Mouse (Mus musculus): ENCODE measurements around the gene Gm20388.

Gm20388 gene

DNA sequence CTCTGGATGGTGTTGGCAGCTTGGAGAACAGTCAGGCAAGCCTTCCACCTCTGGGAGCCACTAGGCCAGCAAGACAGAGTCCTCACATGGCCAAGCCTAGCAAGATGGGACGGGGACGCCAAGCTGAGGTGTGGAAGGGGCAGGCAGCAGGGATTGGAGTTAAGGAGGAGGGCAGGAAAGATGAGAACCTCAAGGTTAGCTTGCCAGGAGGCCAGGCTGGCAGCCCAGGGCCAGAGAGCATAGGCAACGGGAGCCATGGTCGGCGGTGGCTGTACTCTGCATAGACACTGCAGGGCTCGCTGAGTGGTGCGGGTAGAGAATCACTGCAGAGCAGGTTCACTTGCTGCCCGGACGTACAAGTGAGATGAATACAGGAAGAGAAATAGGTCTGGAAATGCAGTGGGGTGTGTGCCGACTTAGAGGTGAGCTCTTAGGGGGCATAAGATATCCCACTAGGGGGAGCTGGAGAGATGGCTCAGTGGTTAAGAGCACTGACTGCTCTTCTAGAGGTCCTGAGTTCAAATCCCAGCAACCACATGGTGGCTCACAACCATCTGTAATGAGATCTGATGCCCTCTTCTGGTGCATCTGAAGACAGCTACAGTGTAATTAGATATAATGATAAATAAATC is 731.5 kb downstream of the Gm20388 start:
- no peak for DNase-seq (ENCODE audit: low spot score)

DNA sequence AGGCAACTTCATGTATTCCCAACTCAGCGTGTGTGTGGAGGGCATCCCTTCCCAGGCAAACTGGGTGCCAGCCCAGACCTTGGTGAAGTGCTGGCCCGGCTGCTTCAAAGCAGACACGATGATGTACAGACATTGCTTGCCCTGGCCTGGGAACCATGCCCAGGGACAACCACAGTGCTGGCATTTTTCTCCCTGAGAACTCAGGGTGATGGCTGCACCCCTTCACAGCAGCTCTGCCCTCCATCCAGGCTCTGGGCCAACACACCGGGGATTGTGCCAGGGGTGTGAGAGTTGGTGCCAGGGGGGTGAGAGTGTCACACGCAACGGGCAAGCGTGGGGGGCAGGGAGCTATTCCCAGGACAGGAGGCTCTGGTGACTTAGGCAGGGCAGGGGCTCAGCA is 734.0 kb downstream of the Gm20388 start:
- DNase-seq (ENCODE audit: low spot score), result peak; percentile 79

DNA sequence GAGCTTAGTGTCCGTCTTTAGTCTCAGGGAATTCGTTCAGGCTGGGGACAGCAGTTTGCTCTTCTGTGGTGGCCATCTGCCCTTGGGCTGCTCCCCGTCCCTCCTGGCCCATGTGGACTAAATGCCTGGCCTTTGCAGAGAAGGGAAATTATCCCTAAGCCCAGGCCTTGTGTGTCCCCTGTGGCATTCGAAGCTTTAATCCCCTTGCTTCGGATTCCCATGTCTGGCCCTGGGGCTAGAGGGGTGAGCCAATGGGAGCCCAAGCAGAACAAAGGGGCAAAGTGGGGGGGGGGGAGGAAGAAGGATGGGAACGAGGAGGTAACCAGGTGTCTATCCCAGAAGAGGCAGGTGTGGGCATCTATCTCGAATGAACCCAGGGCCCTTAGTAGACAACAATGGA is 736.9 kb downstream of the Gm20388 start, which contains the start of gene 1190005I06Rik:
Gene 1190005I06Rik, minus strand, starts transcription at position 101 of the 400 bp plus-strand sequence.
- no peak for DNase-seq (ENCODE audit: low spot score)

DNA sequence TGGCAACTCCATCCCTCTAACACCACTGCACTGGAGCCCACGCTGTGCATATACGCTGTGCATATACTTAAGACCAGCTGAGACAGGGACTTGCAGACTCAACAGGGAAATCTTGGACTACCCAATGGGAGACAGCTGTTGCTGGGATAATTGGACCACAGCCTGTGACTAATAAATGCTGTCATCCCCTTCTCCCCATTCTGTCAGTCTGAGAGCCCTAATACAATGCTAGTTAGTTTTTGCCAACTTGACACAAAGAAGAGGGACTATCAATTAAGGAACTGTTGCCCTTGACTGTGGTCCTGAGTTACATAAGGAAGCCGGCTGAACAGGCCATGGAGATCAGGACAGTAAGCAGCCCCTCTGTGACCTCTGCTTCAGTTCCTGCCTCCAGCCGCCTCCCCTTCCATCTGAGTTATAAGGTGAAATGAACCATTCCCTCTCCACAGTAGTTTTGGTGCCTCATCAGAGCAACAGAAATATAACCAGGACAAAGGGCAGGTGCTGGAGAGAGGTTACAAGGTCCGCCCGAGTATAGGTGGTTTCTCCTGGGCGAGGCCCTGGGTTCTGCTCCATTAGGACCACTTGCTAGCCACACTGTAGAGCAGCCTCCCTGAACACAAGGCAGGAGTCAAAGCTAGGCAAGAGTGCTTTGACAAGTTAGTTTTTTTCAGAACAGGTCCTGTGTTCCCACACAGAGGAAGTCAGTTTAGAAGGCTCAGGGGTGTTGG is 745.8 kb downstream of the Gm20388 start:
- DNase-seq (ENCODE audit: low spot score), result no peak

DNA sequence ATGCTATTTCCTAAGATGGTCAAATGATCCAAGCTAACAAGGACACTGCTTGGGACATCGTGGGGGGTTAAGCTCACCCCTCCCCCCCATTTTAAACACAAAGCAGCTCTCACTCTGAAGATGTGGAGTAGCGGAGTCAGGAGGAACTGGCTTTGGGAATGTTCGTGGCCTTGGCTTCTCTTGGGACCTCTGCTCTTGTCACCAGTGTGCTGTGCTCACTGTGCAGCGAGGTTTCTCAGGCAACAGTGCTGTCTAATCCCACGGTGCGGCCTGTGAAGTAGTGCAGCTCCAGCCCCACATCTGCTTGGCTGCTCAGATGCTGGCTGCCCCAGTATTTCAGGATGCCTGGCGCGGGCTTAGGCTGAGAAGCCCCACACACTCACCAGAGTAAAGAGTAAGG is 746.8 kb downstream of the Gm20388 start:
- DNase-seq (ENCODE audit: low spot score), result no peak

DNA sequence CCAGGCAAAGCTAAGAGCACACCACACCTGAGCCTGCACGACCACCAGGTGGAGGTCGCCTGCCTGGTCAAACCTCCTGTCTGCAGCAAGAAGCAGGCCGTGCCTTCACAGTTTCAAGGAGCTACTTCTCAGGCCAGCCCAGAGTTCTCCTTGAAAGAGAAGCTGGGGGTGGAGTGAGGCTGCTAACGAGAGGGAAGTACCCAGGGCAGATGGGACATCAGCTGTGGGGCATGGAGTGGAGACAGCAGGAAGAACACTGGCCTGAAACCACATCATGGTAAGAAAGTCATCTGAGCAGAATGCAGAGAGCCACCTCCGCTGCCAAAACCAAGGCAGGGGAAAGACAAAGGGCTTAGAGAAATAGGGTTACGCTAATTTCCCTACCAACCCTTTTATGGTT is 753.9 kb downstream of the Gm20388 start:
- DNase-seq (ENCODE audit: low spot score), result no peak

DNA sequence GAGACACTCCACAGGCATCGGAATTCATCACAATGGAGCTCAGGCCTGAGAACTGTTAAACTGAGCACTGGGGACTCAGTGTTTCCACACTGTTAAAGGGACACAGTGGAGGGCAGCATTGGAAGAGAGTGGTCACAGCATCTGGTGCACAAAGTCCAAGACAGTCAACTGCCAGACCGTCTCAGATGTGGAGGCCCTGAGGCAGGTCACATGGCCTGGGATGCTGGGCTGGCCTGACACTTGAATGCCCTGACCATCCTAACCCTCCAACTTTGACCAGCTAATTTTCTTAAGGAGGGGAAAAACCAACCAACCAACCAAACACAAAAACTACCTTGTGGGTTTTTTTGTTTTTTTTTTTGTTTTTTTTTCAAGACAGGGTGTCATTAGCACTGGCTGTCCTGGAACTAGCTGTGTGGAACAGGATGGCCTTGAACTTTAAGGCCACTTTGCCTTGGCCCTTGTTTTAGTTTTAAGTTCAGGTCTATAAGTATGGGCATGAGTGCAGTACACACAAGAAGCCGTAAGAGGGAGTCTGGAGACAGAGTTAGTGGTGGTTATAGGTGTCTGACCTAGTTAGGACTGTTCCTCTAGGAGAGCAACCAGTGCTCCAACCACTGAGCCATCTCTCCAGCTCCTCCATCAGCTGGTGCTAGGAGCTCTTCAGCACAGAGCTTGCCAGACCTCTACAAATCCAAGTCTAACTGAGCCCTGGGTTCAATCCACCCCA is 755.2 kb downstream of the Gm20388 start:
- DNase-seq (ENCODE audit: low spot score), result no peak

DNA sequence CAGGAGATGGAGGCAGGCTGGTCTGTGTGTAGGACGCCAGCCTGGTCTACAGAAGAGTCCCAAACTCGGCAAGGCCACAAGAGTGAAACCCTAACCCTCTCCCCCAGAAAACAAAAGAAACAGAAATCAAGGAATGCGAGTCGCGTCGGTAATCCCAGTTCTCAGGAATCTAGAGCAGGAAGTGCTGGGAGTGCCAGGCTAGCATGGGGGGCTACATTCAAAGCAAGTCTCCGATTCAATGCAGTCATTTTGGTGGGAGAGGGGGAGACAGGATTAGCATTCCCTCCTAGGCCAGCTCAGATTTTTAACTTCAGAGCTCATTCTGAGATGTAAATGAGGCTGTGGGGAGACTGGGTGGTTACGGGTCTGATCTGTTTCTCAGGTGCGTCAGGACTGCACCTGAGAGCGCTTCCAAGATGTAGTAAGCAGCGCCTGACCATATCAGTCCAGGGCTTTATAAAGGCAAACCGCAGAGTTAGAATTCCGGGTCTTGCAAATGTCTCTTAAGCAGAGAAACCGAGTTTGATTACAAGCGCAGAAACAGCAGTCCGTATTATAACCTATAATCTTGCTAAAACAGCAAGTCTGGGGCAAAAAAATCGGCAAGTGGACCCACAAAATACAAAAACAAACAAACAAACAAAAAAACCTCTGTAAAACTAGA is 756.3 kb downstream of the Gm20388 start:
- DNase-seq (ENCODE audit: low spot score), result no peak

DNA sequence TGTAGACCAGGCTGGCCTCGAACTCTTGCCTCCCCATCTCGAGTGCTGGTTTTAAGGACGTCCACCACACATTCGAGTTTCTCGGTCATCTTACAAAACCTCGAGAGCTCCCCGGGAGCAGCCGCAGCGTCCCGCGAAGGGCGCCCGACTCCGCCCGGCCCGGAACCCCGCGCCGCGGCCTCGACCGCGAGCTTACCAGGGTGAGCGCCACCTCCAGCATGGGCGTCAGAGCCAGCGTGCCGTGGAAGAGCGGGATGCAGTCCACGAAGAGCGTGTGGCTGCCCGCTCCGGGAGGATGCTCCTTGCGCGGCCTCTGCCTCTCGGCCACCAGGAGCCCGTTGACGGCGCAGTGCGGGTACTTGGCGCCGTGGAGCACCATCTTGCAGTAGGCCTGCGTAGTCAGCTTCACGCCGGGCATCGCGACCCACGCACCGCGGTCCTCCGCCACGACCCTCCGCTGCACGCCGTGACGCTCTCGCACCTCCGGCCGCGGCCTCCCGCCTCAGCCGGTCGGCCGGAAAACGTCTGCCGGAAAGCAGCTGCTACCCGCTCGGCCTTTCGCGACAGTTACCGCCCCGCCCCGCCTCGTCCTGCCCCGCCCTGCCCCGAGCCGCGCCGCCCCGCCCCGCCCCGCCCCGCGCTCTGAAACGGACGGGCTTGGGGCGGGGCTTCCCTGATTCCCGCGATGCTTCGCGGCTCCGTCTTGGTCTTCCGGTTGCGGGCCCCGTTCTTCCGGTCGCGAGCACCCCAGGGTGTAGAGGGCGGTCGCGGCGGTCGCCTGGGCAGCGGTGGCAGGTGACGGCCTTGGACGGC is 757.1 kb downstream of the Gm20388 start, which contains the start of the genes Gm27021 and Cox4i1:
Gene Gm27021, minus strand, starts transcription at position 519 of the 813 bp plus-strand sequence.
Gene Cox4i1, plus strand, starts transcription at position 662 of the 813 bp plus-strand sequence.
- peak; percentile 92 for DNase-seq (ENCODE audit: low spot score)

DNA sequence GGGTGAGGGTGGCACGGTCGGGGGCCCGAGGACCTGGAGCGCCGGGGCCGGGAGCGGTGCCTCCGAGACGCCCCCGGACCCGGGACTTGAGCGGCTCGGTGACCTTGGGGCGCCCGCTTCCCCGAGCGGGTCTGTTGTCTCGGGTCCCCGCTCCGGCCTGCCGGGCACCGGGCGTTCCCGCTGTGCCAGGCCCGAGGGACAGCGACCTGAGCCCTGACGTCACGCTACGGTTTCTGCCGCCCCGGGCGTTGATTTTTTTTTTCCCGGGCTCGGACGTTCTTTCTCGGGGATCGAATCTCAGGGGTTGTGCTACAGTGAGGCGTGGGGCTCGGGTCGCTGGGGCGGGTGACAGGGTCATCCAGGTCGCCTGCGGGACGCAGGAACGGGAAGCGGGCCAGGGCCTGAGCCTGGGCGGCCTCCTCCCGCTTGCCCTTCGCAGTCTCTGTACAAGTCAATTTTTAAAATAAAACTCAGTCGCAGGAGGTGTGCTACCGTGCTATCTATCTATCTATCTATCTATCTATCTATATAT is 757.8 kb downstream of the Gm20388 start, which contains the start of gene Emc8:
Gene Emc8, minus strand, starts transcription at position 200 of the 532 bp plus-strand sequence.
- no peak for DNase-seq (ENCODE audit: low spot score)

DNA sequence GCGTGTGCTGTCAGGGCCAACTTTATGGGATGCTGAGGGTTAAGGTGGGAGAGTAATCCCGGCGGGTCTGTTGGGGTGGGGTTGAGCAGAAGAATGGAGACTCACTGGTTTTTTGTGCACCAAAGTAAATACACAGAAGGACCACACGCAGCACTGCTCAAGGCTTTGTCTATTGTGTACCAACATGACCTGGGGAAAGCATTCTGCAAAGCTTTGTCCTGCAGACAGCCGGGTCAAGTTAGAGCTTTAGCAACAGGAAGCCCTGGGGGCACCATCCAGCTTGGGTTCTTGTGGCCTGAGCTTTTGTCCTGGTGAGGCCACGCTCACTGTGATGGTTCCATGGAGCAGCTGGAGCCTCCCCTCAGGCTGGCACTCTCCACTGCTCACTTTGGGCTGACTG is 761.1 kb downstream of the Gm20388 start:
- no peak for DNase-seq (ENCODE audit: low spot score)

DNA sequence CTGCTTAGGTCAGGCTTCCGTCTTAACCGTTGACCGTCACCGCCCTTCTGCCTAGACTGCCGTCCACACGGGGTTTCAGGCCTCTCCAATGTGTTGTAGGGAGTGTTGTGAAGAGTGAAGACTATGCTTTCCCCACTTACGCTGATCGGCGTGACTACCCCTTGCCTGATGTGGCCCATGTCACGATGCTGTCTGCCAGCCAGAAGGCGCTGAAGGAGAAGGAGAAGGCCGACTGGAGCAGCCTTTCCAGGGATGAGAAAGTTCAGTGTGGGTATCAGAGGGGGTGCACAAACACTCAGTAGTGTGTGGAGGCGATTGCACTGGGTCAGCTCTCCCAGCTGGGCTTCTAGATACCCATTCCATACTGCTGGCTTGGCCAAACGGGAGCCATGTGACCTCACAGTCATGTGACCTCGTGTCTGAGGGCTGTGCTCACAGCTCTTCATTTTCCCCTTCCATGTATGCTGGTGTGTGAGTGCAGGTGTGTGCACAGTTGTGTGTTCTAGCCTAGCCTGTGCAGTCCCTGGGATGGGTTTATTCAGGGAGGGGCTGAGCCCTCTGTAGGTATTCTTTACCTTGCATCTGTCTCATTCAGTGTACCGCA is 762.1 kb downstream of the Gm20388 start:
- no peak for DNase-seq (ENCODE audit: low spot score)

DNA sequence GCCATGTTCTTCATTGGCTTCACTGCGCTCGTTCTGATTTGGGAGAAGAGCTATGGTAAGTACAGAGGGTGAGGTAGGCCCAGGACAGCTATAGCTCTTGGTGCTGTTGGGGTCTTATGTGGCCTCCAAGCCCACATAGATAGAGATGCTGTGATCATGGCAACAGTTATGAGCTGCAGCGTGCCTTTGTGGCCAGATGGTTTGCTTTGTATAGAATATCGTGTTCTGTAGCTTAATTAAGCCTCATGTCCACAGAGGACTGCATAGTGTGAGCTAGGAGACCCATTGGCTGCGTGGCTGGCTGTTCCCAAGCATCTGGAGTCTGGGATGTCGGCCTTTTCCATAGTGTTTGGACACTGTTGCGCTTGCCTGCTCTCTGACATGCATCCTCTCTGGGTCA is 762.7 kb downstream of the Gm20388 start:
- no peak for DNase-seq (ENCODE audit: low spot score)

DNA sequence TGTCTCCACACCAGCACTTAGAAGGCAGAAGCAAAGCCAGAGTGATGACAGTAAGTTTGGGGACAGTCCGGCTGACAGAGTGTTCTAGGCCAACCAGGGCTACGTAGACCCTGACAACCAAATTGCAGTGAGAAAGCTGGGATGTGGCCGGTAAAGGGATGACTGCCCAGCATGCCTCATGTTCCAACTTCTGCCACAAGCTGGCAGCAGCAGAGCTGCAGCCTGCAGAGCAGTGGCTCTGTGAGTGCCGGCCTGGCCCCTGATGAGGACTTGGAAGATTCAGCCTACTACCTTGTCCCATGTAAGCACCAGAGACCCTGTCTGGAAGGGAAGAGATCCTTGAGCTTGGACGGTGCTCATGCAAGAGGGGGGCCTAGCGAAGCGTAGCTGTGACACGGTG is 765.1 kb downstream of the Gm20388 start:
- DNase-seq (ENCODE audit: low spot score), result no peak

DNA sequence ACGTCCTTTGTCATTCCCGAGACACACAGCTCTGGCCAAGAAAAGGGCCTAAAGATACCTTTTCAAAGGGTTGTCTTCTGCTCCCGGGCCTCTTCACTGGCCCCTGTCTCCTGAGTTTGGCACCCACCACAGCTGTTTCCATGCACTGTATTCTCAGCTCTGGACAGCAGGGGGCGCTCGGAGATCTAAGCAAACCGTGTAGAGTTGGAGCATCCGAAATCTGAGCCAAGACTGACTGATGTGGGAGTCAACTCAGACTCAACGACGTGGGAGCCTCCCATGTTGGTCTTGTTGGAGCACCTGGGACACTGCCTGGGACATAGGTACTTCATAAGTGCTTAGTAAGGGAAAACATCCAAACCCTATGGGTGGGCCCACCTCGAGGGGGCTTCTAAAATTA is 767.8 kb downstream of the Gm20388 start:
- peak; percentile 80 for DNase-seq (ENCODE audit: low spot score)

DNA sequence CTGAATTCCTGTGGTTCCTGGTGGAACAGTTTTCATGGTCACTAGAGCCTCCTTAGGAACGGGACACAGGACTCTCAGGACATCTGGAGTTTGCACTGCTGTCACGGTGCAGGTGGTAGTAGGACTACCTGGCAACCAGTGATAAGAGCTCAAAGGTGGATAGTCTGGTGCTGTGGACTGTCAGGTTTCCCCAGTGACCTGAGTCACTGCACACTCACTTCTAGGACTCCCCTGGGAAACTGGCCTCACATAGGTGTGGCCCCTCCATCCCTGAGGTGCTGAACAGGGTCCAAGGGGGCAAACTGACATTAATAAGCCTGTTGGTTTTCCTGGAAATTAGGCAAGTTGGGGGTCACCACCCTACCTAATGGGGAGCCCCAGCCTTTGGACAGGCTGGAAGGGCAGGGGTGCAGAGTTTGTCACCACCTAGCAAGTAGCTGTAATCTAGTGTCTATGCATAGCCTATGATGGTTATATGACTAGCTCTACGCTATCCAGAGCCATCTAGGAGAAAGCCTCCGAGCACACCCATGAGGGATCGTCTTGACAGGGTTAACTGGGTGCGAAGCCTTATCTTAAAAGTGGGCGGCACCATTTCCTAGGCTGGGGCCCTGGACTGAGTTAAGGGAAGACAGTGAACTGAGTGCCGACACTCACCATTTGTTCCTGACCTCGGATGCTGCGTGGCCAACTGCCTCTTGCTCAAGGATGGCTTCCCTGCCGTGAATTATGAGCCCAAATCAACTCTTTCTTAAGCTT is 769.2 kb downstream of the Gm20388 start:
- no peak for DNase-seq (ENCODE audit: low spot score)

DNA sequence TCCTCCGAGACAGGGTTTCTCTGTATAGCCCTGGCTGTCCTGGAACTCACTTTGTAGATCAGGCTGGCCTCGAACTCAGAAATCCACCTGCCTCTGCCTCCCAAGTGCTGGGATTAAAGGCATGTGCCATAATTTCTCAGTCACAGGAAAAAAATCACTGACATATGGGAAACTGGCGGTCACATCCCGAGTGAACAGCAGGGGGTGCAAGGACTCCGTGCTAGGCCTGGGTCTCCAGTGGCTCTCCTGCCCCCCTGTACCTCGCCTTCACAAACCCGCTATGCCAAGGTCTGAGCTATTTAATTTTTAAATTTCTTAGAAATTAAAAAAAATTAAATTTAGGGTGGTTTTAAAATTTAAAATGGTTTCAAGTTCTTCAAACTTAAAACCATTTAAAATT is 769.8 kb downstream of the Gm20388 start:
- DNase-seq (ENCODE audit: low spot score), result peak; percentile 32

DNA sequence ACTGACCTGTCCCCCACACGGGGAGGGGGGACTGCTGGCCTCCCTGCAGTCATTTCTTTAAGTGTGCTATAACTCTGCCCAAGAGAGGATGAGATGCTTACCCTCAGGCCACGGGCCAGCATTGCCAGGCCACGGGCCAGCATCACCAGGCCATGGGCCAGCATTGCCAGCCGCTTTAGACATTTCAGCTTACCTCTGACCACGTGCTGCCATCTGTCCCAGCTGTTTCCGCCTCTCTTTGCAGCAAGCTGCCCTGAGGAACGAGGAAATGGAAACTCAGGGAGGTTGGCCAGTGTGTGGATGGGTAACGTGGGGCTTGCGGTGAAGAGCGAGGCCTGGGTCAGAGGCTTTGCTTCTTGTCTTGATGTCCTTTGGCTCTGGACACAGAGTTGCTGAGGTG is 770.5 kb downstream of the Gm20388 start:
- DNase-seq (ENCODE audit: low spot score), result no peak

DNA sequence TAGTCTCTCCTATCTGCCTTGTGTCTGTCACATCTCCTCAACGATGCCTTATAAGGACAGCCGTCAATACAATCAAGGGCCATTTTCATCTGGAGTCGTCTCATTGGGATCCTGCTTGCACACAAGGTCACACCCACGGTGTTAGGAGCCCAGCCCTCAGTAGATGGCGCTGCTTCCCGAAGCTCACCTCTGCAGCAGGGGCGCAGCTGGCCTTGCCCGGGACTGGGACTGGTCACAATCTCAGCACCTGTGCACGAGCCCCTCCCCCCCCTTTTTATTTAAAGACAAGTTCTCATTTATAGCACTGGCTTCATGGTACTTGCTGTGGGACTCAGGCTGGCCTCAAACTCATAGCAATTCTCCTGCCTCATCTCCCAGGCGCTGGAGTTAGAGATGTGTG is 773.0 kb downstream of the Gm20388 start:
- peak; percentile 78 for DNase-seq (ENCODE audit: low spot score)

DNA sequence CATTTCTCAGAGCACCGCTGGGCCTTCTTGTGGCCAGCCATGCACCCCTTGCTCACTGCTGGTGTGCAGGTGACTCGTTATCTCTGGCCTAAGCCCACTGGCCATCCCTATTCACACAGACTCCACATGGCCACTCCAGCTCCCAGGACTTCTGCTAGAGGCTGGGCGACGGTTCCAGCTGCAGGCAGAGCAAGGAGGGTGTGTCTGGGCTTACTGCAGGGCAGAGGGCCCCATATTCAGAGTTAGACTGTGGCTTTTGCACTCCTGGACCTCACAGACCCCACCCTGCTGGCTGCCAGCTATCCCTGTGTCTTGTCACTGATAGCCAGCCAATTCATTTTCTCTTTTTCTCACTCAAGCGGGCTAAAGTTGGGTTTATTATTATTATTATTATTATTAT is 773.4 kb downstream of the Gm20388 start:
- DNase-seq (ENCODE audit: low spot score), result no peak
